Mouse (Mus musculus) forebrain, postnatal 0 days (tissue): ENCODE measurements around the gene Pax6. TPM values are rescaled to one million over a fixed set of nuclear protein-coding genes. Genes with fewer than 3 reads are reported as not detected.
A peak's percentile ranks its signal among the peaks of the same experiment; 100 is the strongest.

Source experiments
- ATAC-seq: fragments of 200-750 bp; cut with Nextera tagmentation; 2 replicates; pipeline ENCODE4 v1.8.0; 2017; ENCODE audit warnings: mild to moderate bottlenecking, moderate library complexity
- DNase-seq: peaks from one replicate; pipeline ENCODE4 v3.0.0-alpha.2; 2015
- H3K27ac ChIP-seq: fragments of 300-500 bp; sonication (generic); 2 replicates; pipeline ENCODE4 v1.5.1; 2014; ENCODE audit warnings: low read depth, mild to moderate bottlenecking, antibody characterized with exemption, low read length, moderate library complexity, mixed read lengths
- H3K27me3 ChIP-seq: fragments of 300-500 bp; sonication (generic); 2 replicates; pipeline ENCODE4 v1.6.1; 2014; ENCODE audit warnings: mild to moderate bottlenecking, low read length, mixed read lengths; ENCODE audit not compliant: insufficient read depth
- H3K36me3 ChIP-seq: fragments of 300-500 bp; sonication (generic); 2 replicates; pipeline ENCODE4 v1.6.1; 2014; ENCODE audit warnings: mild to moderate bottlenecking, moderate library complexity; ENCODE audit not compliant: insufficient read depth
- H3K4me1 ChIP-seq: fragments of 300-500 bp; sonication (generic); 2 replicates; pipeline ENCODE4 v1.6.1; 2014; ENCODE audit warnings: antibody characterized with exemption; ENCODE audit not compliant: insufficient read depth
- H3K4me2 ChIP-seq: fragments of 300-500 bp; sonication (generic); 2 replicates; pipeline ENCODE4 v1.6.1; 2014; ENCODE audit warnings: low read depth, mild to moderate bottlenecking, moderate library complexity
- H3K4me3 ChIP-seq: fragments of 300-500 bp; sonication (generic); 2 replicates; pipeline ENCODE4 v1.5.1; 2014; ENCODE audit warnings: low read depth, low read length, mixed read lengths
- H3K9ac ChIP-seq: fragments of 300-500 bp; sonication (generic); 2 replicates; pipeline ENCODE4 v1.6.1; 2014; ENCODE audit warnings: mild to moderate bottlenecking
- H3K9me3 ChIP-seq: fragments of 300-500 bp; sonication (generic); 2 replicates; pipeline ENCODE4 v1.6.1; 2016; ENCODE audit warnings: low read length
- CTCF ChIP-seq: sonication (generic); IDR thresholded peaks from 2 replicates; pipeline ENCODE4 v1.5.1; 2016; ENCODE audit warnings: antibody characterized with exemption, control low read depth, low read depth
- WGBS: fragments of 180-500 bp; shearing (Covaris S2); extraction: QIAGEN DNeasy Blood & Tissue Kit; methylation state at CpG from one replicate; pipeline ENCODE4 v1.1.7; 2014; 5-methylcytosine and 5-hydroxymethylcytosine counted together
- polyA plus RNA-seq: library from polyadenylated mRNA; unstranded; fragments of >200 nt; fragmentation: Nextera tagmentation; extraction: Ambion mirVana; gene quantifications from 2 replicates; pipeline ENCODE4 v1.2.1, GENCODE M21; 2015
- total RNA-seq: library from RNA; depleted of rRNA; stranded (reverse); fragments of >200 nt; gene quantifications from 2 replicates; pipeline ENCODE4 v1.2.3, GENCODE M21; 2014

The Pax6 gene
- total and polyA plus RNA-seq, 2 experiments from 2014 or later = 19.0 to 32.9 TPM

DNA sequence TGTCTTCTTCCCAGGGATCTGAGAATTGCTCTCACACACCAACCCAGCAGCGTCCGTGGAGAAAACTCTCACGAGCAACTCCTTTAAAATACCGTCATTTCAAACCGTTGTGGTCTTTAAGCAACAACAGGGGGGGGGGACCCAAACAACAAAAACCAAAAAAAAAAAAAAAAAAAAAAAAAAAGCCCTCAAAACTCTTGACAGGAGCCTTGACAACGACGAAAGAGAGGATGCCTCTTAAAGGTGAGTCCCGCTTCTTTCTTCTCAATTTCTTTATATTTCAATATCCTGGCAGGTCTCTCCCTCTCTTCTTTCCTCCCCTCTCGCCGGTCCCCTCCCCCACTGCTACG is 7.0 kb downstream of the Pax6 start:
- peaks cover 38% of the 10 kb centered on the region for H3K27me3 ChIP-seq
- WGBS = 1% methylated on average over 11 of the region's 11 CpGs
- TF ChIP-seq CTCF = no peak

GRCm38 (mm10) chr2:105676080-105676908 is 7.6 kb downstream of the Pax6 start:
- Histone ChIP-seq H3K4me3 (peak overlapping the region; percentile 45), H3K4me1 (no peaks in the 10 kb centered on the region), H3K9ac (peak overlapping the region; percentile 53), H3K36me3 (no peaks in the 10 kb centered on the region), H3K9me3 (no peaks in the 10 kb centered on the region), H3K27me3 (peaks cover 36% of the 10 kb centered on the region), H3K27ac (peak overlapping the region; percentile 62), H3K4me2 (peak overlapping the region; percentile 72)
- WGBS = under 1% methylated on average over 77 of the region's 77 CpGs
- no peak for TF ChIP-seq CTCF
- DNase-seq (no peak), ATAC-seq (peak; percentile 8; the same call in 1 of the 2 replicates)

More for the DNA sequence above, 7.0 kb downstream of the Pax6 start:
- H3K27ac ChIP-seq = peak overlapping the region; percentile 62
- peak overlapping the region; percentile 45 for H3K4me3 ChIP-seq
- peak overlapping the region; percentile 53; the same call in 1 of the 2 replicates for H3K9ac ChIP-seq
- H3K9me3 ChIP-seq = no peaks in the 10 kb centered on the region
- H3K36me3 ChIP-seq = no peaks in the 10 kb centered on the region
- peak overlapping the region; percentile 72 for H3K4me2 ChIP-seq
- ATAC-seq = no peak
- no peak for DNase-seq
- H3K4me1 ChIP-seq = no peaks in the 10 kb centered on the region

GRCm38 (mm10) chr2:105676909-105677433 is 8.3 kb downstream of the Pax6 start:
- peaks cover 29% of the 10 kb centered on the region for H3K27me3 ChIP-seq
- H3K4me1 ChIP-seq = no peaks in the 10 kb centered on the region

DNA sequence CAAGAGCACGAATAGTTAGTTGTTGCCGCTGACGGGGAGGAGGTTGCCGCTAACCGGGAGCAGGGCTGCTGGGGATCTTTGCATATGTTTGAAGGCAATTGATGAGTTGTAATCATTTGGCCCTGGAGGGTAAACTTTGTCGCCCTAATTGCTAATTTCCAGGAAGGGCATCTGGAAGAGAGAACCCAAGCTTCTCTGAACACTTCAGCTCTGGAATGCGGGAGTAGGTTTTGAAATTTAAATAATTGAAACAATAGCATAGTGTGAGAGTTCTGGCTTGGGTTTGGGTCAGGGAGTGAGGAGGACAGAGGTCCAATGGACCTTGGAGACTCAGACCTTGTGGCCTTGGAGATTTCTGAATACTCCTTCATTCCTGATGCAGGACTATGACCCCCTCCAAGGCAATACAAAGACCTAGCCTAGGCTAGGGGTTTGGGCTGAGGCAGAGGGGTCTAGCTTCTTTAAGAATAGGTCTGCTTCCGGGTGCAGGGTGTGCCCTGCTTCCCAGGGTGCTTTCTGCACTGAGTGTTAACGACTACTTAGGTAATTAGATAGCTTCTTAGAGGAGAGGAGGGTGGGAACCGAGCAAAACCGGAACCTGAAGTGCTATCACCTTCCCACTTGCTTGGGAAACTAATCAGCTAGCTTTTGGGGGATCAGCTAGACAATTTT is 8.9 kb downstream of the Pax6 start:
- WGBS = 9% methylated on average over 11 of the region's 11 CpGs
- Histone ChIP-seq H3K27ac (peak overlapping the region; percentile 62; the same call in 1 of the 2 replicates), H3K9ac (peak overlapping the region; percentile 25; the same call in 1 of the 2 replicates), H3K36me3 (no peaks in the 10 kb centered on the region), H3K4me1 (no peaks in the 10 kb centered on the region), H3K27me3 (peaks cover 28% of the 10 kb centered on the region), H3K4me2 (peak overlapping the region; percentile 72), H3K4me3 (peak overlapping the region; percentile 45), H3K9me3 (no peaks in the 10 kb centered on the region)
- TF ChIP-seq CTCF = no peak
- no peak for DNase-seq
- no peak for ATAC-seq

More at GRCm38 (mm10) chr2:105676909-105677433, 8.3 kb downstream of the Pax6 start:
- Histone ChIP-seq H3K9me3 (no peaks in the 10 kb centered on the region), H3K9ac (peak overlapping the region; percentile 53), H3K4me3 (peak overlapping the region; percentile 45), H3K4me2 (peak overlapping the region; percentile 72), H3K36me3 (no peaks in the 10 kb centered on the region), H3K27ac (peak overlapping the region; percentile 62)
- ATAC-seq = no peak
- no peak for TF ChIP-seq CTCF
- WGBS = 5% methylated on average over 11 of the region's 11 CpGs
- DNase-seq = no peak

GRCm38 (mm10) chr2:105678306-105678705 is 9.6 kb downstream of the Pax6 start:
- H3K4me1 ChIP-seq = no peaks in the 10 kb centered on the region
- peaks cover 23% of the 10 kb centered on the region for H3K27me3 ChIP-seq
- DNase-seq (no peak), ATAC-seq (no peak)
- no peaks in the 10 kb centered on the region for H3K36me3 ChIP-seq
- no peak overlapping the region for H3K27ac ChIP-seq
- H3K4me3 ChIP-seq = peak overlapping the region; percentile 45
- H3K9me3 ChIP-seq = no peaks in the 10 kb centered on the region
- no peak for TF ChIP-seq CTCF
- 13% methylated on average over 4 of the region's 4 CpGs for WGBS
- H3K4me2 ChIP-seq = peak overlapping the region; percentile 72
- H3K9ac ChIP-seq = no peak overlapping the region

DNA sequence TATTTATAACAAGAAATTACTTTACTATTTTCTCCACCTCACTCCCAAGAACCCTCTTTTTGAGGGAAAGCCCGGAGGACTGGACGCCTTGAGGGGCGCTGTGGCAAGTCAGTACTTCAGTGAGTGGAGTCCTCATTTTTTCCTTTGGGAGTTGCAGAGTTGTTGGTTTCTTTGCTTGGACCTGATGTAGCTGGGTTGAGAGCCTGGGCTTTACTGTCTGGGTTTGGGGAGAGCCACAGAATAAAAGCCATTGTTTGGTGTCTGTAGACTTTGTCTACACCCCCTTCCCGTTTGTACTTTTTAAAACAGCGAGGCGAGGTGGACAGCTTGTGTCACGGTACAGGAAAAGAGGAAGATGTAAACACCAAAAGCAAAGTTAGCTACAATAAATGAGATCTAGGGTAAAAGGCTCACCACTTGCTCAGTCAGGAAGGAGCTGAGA is 10.2 kb downstream of the Pax6 start:
- Histone ChIP-seq H3K4me2 (peak overlapping the region; percentile 72), H3K36me3 (no peaks in the 10 kb centered on the region), H3K4me1 (no peaks in the 10 kb centered on the region), H3K9me3 (no peaks in the 10 kb centered on the region), H3K4me3 (peak overlapping the region; percentile 16), H3K9ac (0 out of 2 replicates have a peak overlapping the region, but pooled peaks have one; percentile 7), H3K27me3 (peaks cover 20% of the 10 kb centered on the region), H3K27ac (no peak overlapping the region)
- DNase-seq (no peak), ATAC-seq (no peak)
- no peak for TF ChIP-seq CTCF
- WGBS = 11% methylated on average over 7 of the region's 7 CpGs
